Mouse (Mus musculus) lung, postnatal 0 days (tissue): ENCODE measurements around the gene Col19a1.

Experiments
- CTCF ChIP-seq: IDR thresholded peaks from 2 replicates; pipeline ENCODE4 v1.5.1; 2016; ENCODE audit warnings: antibody characterized with exemption, mild to moderate bottlenecking
- EP300 ChIP-seq: IDR thresholded peaks from 2 replicates; pipeline ENCODE4 v1.6.1; 2016; ENCODE audit warnings: antibody characterized with exemption, mild to moderate bottlenecking, control low read depth

GRCm38 (mm10) chr1:24231504-24232270 lies 355.6 kb downstream of the Col19a1 start:
- TF ChIP-seq EP300: no peak
- TF ChIP-seq CTCF: no peak
